Mouse (Mus musculus) hindlimb bud, embryonic 11.5 days (tissue): ENCODE measurements at regions not wholly inside any gene's neighbourhood (a gene's known extent, or its start where the extent isn't known, plus 50 kb on each side); places are given as distances from the start of the nearest gene placed in this dataset.

Experiments used
- DNase-seq: peaks from one replicate; pipeline ENCODE4 v3.0.0-alpha.2; 2012; ENCODE audit warnings: low read depth, low spot score; ENCODE audit errors: extremely low spot score

DNA sequence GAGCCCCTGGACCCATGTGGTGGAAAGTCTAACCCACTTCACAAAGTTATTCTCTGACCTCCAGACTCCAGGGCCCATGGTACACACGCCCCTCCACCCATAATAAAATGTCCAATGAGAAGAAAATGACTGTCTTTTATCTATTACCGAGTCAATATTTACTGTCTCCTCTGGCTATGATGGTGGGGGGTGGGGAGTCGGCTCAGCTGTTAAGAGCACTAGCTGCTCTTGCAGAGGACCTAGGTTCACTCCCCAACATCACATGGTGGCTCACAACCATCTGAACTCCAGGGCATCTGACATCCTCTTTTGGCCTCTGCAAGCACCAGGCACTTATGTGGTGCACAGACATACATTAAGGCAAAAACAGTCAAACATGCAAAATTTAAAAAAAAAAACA lies 93.8 kb upstream of the Tmem189 start:
- no peak for DNase-seq

DNA sequence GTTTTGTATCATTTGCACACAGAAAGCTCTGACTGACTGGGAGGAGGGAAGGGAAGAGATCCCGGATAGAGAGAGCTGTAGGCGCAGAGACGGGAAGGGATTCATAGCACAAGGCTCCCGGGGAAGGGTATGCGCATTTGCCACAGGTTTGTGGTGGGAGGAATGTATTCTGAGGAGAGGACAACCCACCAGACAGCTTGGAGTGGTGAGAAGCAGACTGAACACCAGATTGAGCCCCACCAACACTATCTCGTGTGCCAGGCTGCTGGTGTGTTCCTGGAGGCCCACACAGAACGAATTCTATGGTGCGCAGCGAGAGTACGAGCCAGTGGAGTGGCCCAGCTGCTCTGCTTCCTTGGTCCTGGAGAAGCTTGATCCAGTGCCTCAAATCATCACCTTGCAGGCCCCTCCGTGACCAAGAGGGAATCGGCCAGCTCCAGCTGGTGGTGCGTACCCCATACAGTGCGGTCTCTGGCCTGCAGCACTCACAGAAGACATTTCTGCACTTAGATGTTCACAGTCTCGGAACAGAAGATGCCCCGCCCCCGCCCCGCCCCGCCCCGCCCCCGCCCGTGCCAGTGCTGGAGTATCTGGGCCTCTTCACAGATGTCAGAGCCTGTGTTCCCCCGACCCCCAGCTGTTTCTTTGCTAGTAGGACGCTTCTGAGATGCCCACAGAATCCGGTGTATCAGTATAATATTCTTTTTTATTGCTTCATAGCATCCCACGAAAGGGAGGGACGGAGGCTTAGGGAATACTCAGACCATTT lies 92.8 kb upstream of the Tmem189 start:
- DNase-seq = no peak

DNA sequence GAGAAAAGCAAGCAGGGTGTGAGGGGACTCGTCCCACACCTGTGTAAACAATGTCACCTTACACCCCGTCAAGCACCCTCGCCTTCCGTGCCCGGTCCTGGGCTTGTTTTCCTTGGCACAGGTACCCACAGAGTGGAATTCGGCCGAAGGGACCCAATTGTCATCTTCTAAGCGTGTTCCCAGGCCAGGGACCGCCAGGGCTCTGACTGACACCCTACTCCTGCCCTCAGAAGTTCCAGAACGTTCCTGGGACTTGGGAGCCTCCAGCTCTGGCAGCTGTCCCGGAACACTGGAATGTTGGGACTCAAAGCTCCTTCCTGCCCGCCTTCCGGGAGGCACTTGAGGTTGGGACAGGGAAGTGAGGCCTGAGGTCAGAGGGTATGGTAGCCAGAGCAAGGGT lies 91.9 kb upstream of the Tmem189 start:
- no peak for DNase-seq

DNA sequence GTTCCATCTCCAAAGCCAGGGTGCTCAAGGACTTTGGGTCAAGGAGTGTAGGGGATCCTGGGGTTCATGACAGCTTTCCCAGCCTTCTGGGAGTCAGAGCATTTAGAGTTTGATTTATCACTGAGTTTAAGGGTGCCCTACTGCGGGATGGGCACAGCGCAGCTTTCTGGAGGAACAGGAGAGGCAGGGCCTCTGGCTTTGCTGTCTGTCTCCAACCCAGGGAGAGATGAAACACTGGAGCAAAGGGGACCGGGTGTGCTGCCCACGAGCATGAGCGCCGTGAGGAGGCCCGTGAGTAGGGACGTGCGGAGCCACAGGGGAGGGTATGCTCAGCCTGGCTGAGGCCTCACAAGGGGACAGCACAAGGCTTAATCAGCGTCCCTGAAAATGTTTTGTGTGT lies 89.1 kb upstream of the Tmem189 start:
- DNase-seq = no peak

DNA sequence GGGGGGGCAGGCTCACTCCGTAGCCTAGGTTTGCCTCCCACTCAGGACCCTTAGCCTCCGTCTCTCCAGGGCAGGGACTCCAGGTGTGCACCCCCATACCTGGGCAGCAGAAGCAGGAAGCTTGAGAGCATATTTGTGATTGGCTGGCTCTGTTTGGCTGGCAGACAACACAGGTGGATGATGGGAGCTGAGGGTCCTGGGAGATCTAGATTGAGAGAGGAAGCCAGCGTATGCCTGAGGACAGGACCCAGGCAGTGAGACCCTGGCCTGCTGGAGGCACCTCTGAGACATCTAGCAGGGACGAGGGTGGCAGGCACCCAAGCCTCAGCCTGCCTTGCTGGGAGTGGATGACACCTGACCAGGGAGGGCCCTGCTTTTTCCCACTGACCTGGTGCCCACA lies 88.6 kb upstream of the Tmem189 start:
- no peak for DNase-seq

DNA sequence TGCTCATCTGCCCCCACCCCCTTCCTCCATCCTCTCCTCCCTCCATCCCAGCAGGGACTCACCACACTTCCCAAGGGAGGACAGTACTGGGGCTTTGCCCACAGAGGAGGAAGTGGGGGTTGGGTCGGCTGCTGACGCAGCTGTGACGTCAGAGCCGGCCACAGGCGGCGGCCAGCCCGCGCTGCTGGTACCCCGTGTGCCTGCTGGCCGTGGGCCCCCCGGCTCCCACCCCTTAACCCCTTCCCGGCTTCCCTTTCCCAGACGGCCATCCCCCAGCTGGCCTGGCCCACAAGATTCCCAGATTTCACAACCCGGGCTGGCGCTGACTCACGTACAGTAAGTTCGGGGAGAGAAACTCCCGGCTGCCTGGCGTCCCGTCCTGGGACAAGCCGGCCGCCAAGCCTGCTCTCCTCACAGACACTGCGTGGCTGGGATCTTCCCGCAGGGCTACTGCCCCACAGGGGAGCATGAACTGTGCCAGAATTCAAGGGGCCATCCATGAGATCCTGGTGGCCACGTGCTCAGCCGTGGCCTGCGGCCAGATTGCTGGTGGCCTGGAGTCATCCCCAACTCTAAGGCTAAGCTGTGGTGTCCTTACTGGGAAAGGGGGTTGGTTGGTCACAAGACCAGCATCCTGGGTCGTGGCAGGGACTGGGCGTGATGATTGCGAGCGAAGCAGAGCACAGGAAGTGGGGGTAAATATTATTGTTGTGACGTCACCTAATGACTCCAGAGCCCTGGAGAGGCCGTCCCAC lies 87.9 kb upstream of the Tmem189 start:
- no peak for DNase-seq

DNA sequence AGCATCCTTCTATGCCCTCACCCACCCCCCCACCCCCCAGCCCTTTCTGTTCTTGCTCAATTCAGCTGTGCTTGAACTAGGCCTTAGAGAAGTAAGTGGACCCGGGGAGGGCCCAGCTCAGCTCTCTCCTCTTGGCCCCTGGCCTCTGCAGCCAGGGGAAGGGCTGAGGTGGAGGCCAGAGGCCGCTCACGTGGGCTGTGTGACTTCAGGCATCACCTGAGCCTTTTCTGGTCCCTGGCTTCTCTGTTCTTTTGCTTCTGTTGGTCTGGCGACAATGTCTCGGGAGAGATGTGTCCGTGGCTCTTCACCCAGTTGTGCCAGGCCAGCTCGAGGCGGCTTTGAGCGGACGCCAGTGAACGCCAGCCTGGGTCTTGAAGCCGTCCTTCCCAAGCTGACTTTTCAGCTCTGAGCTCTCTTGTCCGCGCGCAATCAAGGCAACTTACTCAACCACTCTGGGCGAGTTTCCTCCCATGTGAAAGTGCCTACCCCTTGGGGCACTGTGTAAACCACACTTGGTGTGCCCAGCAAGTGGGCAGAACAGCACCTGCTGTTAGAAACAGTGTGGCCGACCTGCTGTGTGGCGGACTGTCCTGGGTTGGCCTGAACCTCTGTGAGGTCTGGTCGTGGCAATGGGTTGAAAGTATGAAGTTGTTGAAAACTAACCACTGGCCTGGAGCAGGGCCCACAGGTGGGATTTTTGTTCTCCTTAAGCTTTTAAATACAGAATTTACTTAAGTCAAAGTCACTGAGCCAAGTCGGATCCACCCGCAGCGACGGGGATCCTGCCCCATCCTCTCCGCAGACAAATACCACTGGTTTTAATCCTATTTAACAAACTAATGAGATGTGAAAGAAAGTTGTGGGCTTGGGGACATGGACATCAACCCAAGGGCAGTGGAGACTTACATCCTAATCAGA lies 86.9 kb upstream of the Tmem189 start:
- no peak for DNase-seq

DNA sequence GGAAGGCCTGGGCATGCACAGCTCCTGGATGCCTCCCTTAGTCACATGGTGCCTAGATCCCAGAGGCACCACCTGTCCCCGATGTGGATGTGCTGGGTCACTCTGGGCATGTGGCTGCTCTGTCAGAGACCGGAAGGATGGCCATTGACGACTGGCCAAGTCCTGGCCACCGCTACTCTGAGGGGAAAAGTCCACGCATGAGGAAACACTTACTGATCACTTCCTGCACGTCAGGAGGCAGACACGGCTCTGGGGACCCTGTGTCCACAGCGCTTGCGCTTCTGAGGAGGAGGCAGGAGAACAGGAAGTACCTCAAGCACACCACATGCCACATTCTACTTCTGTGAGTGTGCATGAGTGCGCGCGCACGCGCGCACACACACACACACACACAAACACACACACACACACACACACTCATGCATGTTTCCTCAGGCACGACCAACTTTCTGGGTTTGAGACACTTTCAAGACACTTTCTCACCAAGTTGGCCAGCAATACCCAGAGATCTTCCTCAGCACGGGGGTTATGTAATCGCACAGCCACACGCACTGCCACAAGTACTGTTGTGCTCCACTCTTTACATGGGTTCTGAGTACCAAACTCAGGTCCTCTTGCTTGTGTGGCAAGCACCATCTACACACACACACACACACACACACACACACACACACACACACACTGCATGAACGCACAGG lies 85.7 kb upstream of the Tmem189 start:
- DNase-seq = no peak

DNA sequence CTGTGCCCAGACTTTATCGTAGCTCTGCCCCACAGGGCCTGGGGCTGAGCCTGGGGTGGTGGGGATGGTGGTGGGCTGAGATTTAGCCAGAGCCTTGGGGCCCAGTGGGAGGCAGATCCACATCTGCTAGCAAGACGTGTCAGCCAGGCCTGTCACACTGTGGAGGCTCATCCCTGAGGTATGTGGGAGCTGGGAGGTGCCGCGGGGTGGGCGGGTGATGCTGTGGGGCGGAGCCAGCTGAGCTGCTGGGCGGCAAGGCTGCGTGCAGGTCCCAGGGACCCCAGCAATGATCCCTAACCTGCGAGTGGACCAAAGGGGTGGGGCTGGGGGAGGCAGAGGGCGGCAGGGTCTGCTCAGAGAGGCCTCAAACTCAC lies 85.2 kb upstream of the Tmem189 start:
- no peak for DNase-seq

DNA sequence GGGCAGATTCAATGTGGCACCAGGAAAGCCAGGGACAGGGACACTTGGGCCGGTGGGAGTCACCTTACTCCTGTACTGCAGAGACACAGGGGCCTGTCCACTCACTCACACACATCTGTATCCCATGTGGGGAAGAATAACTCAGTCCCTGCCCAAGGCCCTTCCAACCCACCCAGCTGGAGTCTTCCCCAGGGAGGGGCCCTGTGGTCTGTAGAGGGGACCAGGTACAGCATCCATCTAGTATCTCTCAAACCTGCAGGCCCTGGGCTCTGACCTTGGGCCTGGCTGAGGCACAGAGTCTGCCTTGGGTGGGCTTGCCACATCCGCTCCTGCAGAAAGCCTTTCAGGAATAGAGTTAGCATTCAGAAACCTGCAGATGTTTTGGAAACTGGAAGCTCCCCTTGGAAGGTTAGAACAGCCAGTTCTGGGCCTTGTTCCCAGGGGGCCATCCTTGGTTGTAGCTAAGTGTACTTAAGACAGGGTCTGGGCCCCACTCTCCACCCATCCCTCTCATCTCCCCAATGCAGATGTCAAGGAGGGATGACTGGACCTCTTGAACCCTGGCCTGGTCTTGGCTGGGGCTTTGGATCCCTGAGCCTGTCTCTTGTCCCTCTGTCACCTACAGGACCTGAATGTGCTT lies 84.7 kb upstream of the Tmem189 start:
- no peak for DNase-seq

DNA sequence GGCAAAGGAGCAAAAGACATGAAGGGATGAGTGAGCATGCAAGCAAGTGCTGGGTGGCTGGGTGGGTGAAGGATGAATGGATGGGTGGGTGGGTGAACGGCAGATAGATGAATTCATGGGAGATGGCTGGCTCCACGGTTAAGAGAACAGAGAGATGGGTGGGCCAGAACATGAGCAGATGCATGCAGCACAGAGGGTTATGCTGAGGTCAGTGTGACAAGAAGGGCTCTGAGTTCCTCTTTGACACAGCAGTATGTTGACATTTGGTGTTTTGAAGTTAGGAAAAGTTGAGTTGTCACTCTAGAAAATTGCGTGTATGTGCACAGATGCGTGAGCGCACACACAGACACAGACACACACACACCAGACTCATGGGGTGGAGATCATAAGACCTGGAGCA lies 83.2 kb upstream of the Tmem189 start:
- DNase-seq = no peak

DNA sequence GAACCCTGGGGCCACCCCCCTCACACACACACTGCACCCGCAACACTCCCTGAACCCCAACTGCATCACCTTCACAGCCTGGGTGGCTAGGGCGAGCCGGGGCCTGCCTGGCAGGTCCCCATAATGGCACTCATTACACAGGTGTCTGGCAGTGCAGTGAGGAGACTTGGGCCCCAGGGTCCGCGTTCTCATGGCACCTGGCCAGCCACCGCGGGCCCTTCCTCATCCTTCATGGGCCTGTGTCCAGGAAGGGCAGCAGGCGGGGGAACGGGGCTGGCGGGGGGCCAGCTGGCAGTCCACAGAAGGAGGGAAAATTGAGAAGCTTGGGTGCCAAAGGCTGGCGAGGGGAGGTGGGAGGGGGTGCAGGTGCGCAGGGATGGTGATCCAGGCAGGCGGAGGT lies 78.3 kb upstream of the Tmem189 start:
- no peak for DNase-seq

DNA sequence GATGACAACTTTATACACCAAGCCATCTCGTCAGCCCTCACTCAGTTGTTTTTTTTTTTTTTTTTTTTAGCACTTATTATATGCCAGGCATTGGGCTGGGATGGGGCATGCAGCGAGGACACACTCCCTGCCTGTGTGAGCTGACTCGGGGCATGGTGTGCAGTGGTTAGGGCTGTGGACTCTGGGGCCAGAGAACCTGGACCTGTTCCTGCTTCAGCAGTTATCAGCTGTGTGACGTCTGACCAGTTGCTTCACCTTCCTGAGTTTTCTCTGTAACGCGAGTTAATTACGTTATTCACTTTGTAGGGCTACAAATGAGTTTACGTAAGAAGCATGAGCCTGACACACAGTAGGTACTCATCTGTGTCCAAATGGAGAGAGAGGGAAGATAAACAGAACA lies 77.7 kb upstream of the Tmem189 start:
- DNase-seq = no peak

DNA sequence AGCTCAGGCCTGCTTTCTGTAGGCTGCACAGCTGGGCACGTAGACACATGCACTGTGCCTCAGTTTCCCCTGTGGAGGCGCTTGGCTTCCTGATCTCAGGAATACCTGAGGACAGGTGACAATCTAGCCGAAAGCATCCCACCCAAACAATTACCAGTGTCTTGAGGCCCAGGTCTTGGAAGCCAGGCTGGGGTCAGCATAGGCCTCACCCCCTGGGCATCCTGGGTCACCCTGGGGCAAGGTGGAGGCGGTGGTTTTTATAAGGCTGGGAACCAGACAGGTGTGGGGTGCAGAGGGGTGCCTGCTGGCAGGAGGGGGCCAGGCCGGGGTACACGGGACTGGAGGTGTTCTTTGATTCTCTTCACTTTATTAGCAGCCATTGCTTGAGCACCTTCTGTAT lies 76.2 kb upstream of the Tmem189 start:
- DNase-seq = no peak

DNA sequence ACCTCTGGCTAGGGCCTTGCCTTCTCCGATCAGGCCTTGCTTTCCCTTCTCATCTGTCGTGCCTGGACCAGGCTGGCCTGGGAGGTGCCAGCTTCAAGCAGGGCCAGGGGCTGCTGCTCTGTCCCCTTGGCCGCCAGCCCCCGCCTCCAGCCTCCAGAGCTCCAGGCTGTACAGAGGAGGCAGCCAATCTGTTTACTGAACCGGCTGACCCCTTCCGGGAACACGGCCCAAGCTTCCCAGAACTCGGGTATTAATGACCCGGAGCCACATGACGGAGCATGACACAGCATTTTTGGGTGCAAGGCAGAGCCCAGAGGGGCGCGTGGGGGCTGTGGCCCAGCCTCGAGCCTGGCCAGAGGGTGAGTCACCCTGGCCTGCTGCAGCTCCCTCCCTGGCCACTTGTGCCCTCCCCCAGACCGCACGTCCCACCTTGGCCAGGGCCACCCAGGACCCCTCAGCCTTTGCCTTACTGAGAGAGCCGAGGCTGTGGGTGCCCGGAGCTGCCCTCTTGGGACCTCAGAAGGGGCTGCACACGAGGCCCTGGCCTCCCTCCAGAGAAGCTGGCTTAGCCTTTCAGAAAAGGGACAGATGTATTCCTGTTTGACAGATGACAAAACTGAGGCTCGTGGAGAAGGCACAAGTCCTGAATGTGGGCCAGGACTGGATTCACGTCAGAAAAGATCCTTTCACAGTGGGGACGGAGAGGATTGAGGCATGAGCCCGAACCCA lies 75.6 kb upstream of the Tmem189 start:
- DNase-seq = no peak

DNA sequence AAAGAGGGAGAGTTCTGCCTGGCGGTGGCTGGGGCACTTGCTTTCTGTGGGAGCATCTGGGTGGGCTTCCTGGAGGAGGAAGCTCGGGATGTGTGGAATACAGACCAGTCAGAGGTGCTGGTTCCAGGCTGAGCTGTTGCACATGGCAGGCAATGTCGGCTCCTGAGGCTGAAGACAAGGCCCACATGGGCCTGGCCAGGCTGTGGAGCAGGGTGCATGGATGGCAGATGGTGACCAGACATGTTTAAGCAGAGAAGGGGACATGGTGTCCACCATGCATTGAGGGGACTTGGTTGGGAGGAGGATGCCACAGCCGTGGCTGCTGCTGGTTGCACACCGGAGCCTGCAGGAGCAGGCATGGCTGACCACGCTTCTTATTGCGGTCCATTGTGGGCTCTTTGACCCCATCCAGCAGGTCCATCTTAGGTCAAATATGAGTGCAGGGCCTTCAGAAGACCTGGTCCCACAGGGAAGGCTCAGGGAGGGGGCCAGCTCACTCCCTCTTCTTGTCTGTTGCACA lies 74.3 kb upstream of the Tmem189 start:
- DNase-seq = no peak

DNA sequence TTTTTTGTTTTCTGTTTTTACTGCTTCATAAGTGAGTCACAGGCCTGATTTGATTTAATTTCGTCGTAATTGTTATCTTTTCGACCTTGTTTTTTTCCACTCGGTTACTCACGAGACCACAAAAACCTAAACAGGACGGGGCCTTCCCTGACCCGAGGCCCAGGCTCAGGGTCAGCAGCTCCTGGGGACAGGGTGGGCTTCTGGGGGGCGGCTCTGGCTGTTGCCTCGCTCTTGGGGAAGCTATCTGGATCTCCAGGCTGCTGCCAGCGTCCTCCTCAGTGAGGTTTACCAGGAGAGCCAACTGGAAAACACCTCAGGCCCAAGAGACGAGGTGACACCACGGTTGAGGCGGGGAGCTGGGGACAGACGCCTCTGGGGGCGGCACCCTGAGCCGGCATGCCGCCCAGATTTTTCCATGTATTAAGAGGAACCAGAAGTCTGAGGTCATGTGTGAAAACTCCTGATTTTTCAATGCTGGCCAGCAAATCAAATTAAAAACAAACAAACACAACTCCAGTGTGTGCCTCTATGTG lies 71.8 kb upstream of the Tmem189 start:
- DNase-seq = no peak

DNA sequence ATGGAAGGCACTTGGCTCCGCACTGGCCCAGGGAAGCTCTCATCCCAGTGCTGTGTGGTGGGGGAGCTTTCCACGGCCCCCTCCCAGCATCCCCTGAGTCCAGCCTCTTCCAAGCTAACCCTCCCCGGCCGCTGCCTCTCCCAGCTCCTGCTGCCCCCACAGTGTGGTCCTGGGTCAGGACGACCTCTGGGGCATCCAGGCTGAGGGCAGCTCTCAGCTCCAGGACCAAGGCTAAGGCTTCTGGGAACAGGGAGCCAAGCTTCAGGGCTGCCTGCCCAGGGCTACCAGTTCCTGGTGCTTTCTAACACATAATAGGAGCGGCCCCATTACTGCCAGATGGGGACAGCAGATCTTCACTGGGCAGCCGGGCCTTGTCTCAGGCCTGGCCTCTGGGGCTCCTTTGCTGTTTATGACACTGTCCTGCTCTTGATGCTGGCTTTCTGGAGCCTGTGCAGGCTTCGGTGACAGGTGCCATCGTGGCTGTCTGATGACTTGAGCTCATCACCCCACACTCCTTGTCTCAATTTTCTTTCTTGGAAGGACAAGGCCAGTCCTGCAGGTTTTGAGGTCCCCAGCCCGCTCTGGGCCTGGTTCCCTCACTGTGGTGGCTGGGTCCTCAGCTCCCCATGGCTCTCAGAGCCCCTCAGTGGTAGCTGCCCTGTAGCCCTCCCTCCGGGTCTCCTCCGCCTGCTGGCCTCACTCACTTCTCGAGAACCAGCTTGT lies 71.2 kb upstream of the Tmem189 start:
- DNase-seq = no peak
